Mouse (Mus musculus) liver, postnatal 0 days (tissue): Measurements from ENCODE around the gene L1cam.

Experiments used
- CTCF ChIP-seq: sonication (generic); IDR thresholded peaks from 2 replicates; pipeline ENCODE4 v1.5.1; 2016; ENCODE audit warnings: antibody characterized with exemption, low read depth
- EP300 ChIP-seq: IDR thresholded peaks from 2 replicates; pipeline ENCODE4 v1.6.1; 2016; ENCODE audit warnings: antibody characterized with exemption, low read depth, mild to moderate bottlenecking

GRCm38 (mm10) chrX:73869334-73869733, 26.6 kb downstream of the L1cam start:
- no peak for TF ChIP-seq CTCF
- TF ChIP-seq EP300: no peak
